Mouse (Mus musculus): Measurements from ENCODE around the gene Vps35l. TPM values are rescaled to one million over a fixed set of nuclear protein-coding genes. Genes with fewer than 3 reads are reported as not detected.

Gene Vps35l
- total RNA-seq, 4 experiments from 2014 or later: 17.0 to 19.5 (median 18.3) TPM

DNA sequence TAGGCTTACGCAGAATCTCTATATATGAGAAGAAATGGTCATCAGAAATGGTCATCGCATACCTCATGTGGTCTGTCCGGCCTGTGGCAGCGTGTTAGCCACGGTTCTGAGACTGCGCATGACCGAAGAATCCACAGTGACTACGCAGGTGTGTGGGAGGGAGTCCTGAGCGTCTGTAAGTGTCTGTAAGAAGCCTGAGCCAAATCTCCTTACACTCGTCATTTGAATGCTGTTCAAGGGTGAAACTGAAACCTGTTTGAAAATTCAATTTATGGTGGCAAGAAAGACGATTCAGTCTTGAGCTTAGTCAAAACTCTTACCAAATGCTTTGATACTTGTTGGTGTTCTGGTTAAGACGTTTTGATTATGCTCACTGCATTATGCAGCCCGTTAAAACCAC lies 6.8 kb upstream of the Vps35l start:
- DNase-seq (ENCODE audit: low spot score in 2 of 2): no peak

DNA sequence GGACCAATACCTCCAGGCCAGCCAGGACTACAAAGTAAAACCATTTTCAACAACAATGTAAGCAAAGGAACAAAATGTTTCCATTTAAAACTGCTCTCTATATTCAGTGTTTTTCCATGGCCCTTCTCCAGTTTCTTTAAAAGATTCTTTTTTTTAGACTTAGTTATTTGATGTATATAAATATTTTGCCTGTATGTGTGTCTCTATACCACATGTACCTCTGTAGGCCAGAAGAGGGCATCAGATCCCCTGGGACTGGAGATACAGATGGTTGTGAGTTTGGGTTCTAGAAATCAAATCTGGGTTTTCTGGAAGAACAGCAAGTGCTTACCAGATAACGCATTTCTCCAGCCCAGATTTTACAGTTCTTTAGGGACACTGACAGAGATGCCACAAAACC lies 1.3 kb upstream of the Vps35l start:
- DNase-seq (ENCODE audit: low spot score in 2 of 2): no peak

DNA sequence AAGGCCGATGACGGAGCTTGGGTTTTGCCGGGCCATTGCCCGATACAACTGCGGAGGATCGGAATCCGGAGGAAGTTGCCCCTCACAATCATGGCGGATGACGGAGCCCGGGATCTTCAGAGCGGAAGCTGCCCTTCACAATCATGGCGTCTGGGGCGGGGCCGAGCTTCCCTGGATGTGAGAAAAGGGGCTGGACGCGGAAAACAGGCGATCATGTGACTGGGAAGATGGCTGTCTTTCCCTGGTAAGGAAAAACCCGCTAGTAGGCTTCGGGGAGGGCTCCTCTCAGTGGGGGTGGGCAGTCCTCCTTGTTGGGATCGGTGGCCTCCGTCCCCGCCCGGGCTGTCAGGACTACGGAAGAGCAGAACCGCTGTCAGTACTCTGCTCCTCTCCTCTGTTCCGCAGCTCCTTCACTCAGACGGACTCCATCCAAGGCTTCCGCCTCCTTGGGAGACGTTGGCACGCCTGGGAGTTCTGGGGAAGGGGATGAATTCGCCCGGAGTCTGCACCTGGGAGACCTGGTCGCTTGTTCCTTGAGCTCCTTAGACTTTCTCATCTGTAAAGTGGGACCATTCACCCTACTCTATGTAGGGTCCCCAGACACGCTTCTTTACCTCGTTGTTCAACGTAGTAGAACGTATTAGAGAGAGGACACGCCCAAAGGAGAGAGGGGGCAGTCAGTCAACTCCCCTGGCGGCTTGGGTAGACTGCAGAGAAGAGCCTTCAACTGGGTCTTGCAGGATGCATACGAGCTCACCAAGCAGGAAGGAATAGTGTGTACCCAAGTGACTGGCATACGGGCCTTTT lies 709 bp downstream of the Vps35l start:
- peak; percentile 92 to 93 for DNase-seq (ENCODE audit: low spot score in 2 of 2)

DNA sequence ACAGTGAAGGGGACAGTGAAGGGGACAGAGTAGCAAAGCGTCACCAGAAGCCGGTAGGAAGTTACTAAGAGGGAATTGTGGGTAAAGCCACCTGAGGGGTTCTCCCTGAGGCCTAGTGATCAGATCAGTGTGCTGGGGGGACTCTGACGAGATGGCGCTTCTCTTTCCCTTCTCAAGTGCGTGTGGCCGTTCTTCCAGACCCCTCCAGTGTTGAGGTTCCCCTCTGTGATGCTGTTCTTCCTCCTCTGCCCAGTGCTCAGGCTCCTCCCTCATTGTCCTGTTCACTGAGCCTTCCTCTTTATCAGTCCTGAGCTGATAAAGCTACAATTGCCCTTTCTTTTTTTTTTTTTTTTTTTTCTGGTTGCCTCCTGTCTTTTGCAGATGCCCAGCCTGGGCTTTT lies 2.3 kb downstream of the Vps35l start:
- no peak for DNase-seq (ENCODE audit: low spot score in 2 of 2)

DNA sequence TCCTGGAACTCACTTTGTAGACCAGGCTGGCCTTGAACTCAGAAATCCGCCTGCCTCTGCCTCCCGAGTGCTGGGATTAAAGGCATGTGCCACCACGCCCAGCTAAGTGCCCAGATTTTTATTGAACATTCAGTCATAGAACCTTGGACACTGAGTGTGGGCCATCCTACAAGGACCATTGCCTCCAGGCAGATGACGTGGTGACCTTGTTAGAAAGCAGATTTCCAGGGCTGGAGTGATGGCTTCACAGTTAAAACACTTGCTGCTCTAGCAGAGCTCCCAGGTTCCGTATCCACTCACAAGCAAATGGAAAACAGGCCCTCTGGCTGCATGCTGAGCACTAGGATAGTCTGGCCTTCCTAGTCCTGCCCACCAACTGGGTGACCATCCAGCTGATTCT lies 4.7 kb downstream of the Vps35l start:
- DNase-seq (ENCODE audit: low spot score in 2 of 2): no peak

DNA sequence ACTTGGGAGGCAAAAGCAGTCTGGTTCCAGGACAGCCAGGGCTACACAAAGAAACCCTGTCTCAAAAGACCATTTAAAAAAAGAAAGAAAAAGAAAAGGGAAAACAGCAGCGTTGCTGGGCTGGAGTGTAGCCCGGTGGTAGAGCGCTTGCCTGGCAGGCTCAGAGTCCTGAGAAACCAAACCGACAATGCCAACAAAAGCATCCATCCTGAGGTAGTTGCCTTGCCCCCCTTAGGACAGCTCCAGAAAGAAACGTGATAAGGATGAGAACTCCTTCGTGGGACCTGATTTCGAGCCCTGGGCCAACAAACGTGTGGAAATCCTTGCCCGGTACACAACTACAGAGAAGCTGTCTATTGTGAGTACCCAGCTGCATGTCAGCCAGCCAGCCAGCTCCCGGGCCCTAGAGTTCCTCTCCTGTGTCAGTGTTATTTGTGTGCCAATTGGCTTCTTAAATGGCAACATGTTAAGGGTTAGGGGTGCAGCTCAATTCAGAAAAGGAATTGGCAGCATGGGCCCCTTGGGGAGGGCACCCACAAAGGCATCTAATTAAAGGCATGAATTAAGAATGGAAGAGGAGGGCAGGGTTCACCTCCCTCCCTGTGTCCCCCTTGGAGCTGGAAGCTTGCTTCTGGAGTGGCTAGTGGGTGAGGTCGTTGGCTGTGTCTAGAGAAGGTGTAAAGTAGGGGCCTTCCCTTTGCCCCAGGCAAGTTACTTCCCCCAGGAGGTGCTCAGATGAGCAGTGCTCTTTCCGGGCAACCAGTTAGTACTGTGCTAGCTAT lies 8.1 kb downstream of the Vps35l start:
- DNase-seq (ENCODE audit: low spot score in 2 of 2): no peak

DNA sequence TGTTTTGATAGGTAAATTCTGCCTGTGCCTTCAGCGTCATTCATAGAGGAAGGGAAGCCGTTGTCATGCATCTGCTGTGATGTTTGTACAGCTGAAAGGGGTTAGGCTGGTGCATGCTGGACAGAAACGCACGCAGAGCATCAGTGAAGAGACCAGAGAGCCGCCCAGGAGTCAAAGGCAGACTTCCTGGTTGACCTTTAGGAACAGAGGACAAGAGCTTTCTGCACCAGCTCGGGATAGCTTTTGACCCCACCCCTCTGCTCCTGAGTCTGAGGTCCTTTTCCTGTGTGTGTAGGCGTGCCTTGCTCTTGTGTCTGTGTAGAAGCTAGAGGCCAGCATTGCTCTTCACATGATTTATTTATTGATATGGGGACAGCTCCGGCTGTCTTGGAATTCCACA lies 9.7 kb downstream of the Vps35l start:
- DNase-seq (ENCODE audit: low spot score in 2 of 2): no peak

DNA sequence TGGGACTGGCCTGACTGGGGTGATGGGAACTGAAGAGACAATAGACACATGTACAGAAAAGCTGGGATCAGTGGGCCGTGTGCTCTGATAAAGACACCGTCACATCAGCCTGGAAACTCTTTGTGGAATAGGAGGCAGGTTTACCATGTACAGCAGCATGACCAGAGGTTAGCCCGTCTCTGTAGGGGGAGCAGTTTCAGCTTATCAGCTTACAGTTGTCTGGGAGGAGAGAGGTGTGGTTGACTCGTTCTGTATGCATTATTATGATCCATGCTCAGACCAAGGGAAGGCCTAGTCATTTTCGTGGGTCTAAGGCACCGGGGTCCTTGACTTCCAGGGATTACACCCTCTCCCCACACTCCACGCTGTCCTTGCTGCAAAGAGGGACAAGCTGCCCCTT lies 11.6 kb downstream of the Vps35l start:
- DNase-seq (ENCODE audit: low spot score in 2 of 2): no peak

DNA sequence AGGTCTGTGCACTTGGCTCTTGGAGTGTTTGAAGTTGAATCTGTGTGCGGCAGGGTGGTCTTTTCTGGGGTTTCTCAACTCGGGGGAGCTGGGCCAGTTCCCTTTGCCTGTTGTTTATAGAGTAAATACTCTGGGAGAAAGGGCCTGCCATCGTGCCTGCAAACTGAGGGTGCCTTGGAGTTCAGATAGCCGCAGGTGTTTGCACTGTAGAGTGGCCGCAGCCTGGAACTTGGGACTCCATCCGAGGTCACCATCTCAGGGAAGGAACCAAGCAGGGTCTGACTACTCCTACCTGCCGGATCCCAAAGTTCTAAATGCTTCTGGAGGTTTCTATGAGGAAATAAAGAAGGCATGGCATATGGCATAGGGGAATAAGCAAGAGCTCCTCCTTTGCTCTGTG lies 15.7 kb downstream of the Vps35l start:
- DNase-seq (ENCODE audit: low spot score in 2 of 2): no peak

DNA sequence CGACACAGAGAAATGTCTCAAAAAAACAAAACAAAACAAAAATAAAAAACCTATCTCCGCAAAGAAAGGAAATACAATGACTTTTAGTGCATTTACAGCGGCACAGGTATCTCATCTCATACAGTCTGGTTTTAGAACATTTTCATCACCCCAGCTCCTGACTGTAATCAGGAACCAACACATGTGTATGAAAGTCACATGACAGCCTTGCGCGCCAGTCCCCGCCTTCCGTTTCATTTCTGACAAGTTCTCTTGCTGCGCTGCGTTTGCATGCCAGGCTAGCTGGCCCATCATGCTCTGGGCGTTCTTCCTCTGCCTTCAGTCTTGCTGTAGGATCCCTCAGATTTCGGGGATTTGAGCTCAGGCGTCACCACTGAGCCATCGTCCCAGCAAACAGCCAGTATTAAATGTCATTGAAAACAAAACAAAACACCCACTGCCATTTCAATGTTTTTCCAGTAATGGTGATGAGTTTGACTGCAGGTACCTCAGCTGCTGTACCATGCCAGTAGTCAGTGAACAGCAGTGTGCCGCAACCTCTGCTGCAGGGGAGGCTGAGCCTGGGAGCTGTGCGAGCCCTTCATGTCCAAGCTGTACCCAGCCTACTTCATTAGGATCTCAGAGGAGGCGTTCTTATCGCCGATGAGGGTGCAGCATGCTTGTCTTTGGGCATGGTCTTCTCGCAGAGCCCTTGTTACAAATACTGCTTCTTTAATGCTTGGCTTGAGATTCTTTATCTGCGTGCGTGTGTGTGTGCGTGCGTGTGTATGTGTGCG lies 16.7 kb downstream of the Vps35l start:
- no peak for DNase-seq (ENCODE audit: low spot score in 2 of 2)

DNA sequence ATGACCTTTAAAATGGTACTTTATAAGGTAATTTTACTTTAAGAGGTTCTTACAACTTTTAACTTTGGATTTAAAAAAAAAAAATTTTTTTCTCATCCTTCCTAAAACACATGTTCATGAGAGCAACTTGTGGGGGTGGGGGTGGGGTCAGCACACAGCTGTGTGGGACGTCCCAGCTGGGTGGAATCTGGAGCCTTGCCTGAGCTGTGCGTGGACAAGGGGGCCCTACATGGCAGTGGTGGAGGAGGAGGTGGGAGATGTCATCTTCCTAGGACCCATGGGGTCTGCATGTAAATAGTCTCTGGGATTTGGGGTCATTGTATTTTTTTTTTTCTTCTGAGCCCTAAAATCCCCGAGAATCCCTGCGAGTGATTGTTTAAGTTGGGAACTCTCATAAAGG lies 18.3 kb downstream of the Vps35l start:
- DNase-seq (ENCODE audit: low spot score in 2 of 2): no peak

DNA sequence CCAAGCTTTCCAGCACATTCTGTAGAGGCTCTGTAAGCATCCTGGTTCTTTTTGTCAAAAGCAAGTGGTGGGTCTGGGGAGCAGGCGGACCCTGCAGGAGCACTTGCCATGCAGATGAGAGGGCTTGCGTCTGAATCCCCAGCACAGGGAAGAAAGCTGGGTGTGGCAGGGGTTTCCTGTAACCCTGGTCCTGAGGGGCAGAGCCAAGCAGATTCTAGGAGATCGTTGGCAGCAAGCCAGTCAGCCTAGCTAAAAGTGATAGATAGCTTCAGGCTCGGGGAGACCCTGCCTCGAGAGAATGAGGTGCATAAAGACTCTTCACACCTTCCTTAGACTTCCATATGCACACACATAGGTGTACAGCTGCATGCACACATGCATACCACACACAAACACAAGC lies 19.3 kb downstream of the Vps35l start:
- no peak for DNase-seq (ENCODE audit: low spot score in 2 of 2)

DNA sequence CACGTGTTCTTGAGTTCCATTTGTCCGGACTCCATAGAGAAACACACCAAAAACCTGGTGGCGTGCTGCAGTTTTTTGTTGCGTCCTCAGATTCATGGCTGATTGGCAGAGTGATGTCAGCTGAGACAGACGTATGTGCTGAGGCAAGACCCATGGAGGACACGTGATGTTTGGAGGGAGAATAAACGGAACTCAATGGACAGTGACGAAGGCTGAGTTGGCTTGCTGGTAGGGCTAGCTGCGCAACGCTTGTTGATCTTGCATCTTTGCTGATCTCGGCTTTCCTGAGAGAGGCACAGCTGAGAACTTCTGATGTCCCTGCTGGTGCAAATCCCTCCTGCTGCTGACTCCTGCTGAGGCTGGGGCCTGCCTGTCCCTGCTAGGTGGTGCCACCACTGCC lies 23.9 kb downstream of the Vps35l start:
- no peak for DNase-seq (ENCODE audit: low spot score in 2 of 2)

DNA sequence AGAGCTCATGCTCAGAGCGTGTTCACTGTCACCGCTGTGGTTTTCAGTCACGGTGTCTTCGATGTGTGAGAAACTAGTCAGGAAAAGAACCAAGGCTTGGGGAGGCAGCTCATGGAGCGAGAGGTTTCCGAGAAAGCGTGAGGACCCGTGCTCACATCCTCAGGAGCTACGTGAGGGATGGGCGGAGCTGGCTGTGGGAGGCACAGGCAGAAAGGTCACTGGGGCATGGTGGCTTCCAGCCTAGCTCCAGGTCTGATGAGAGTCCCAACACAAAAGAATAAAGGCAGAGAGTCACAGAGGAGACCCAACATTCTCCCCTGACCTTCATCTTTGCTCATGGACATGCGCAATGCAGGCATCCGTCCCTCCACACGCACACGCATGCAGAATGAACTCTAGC lies 24.7 kb downstream of the Vps35l start:
- no peak for DNase-seq (ENCODE audit: low spot score in 2 of 2)

DNA sequence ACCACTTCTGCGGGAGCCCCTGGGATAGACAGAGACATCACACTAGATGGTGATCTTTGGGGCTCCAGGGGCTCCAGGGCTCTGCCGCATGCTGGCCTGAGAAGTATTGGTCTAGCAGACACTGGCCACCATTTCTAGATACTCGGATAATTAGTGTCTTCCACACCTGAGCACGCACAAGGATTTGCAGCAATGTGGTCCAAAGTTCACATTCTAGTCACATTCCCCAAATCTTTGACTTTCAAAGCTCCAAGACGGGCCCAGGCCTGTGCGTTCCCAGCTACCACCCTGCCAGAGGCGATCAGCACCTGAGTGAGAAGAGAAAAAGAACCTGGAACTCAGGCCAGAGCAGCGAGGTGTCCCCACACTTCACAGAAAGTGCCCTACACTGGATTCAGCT lies 25.6 kb downstream of the Vps35l start:
- DNase-seq (ENCODE audit: low spot score in 2 of 2): no peak

DNA sequence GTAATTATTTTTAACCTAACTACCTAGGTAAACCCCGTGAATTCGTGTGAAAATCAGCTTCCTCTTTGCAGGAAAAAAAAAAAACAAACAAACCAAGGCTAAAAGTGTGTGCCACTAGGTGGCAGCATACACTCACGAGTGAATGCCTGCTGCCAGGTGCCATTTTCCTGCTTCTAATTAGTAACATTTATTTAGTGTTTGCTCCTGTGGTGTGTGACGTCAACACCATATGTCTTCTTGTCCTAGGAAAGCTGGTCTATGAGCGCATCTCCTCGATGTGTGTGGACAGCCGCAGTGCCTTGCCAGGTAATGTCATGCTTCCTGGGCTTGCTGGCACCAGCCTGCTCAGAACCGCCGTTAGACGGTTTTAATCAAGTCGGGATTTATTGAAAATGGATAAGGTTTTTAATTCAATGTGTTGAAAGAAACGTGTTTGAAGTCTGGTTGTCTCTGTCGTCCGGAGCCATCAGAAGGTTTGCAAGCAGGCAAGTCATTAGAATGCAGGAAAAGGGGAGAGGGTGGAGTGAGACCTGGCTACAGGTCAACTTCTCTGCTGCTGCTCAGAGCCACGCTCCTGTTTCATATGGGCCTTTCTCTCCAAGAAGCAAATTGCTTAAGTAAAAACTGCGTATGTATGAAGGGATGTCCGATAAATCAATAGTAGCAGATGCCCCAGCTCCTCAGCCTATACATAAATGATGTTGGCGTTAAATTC lies 26.2 kb downstream of the Vps35l start:
- DNase-seq (ENCODE audit: low spot score in 2 of 2): peak; percentile 14 to 24

DNA sequence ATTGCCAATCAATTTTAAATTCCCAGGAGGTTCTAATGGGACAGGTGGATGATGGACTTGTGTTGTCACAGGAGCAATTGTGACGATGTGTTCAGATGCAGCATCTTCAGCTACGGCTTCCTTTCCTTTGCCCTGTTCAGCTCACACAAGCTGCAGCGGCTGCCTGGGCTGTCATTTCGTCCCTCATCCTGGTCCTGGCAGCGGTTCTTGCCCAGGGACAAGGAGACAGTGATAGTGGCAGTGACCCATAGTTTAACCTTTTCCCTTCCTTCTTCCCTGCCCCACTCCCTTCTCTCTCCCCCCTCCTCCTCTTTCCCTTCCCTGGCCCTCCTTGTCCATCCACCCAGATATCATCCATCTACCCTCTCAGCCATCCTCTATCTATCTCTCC lies 26.8 kb downstream of the Vps35l start:
- no peak for DNase-seq (ENCODE audit: low spot score in 2 of 2)

DNA sequence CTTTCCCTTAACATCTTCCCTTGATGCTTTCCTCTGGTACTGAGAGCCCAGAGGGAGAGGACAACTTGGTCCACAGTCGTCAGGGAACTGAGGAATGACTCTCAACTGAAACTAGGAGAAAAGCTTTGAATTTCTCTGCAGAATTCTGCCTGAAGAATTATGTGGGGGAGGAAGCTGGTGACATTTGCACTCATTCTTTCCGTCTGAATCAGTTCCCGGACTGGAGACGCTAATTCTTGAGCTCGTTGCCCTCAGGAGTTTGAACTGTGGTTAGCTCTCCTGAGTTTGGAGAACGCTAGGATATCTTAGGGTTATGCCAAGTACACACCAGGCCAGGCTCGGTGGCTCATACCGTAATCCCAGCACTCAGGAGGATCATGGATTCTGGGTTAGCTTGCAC lies 29.2 kb downstream of the Vps35l start:
- no peak for DNase-seq (ENCODE audit: low spot score in 2 of 2)

DNA sequence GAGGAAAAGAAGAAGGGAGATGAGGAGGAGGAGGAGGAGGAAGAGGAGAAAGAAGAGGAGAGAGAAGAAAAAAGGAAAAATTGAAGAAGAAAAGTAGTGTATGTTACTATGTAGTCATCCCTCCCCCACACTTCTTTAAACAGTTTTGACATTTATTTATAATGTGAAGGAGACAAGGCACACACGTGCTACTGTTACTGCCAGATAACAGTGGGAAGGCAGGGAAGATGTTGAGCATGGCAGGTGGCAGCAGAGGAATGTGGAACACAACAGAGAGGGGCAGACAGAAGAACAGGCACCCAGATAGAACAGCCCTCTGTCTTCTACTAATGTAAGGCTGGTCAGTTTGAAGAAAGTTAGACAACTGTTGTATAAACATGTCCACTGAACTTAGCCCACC lies 29.6 kb downstream of the Vps35l start:
- no peak for DNase-seq (ENCODE audit: low spot score in 2 of 2)

DNA sequence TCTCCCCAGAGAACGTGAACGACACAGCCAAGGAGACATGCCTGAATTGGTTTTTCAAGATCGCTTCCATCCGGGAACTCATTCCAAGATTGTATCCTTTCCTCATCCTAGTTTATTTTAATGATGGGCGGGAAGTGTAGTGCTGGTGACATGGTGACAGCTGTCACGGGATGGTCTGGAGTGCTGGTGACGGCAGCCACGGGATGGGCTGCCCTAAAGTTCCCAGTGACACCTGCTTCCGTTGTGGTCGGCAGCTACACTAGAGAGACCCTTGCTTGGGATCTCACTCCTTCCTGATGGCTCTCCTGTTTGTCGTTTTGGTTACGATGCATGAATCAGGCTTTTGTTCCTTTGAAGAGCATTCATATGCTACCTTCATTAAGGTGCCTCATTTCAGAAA lies 33.0 kb downstream of the Vps35l start:
- DNase-seq (ENCODE audit: low spot score in 2 of 2): no peak

DNA sequence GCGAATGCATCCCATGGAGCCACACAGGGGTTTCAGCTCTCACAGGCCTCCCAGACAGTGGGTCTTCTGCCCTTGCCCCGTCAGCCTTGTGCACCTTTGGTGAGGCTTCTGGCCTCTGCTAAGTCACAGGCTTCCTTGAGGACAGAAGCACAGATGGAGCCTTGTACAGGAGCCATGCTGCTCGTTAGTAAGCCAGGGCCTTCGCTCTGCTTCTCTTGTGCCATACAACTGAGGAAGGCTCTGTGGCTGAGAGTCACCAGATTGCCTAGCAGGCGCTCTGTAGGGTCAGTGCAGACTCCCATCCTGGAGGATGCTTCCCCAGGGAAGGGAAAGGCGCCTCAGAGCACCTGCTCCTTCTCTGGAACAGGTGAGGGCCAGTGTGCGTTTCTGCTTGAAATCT lies 36.0 kb downstream of the Vps35l start:
- DNase-seq (ENCODE audit: low spot score in 2 of 2): no peak

DNA sequence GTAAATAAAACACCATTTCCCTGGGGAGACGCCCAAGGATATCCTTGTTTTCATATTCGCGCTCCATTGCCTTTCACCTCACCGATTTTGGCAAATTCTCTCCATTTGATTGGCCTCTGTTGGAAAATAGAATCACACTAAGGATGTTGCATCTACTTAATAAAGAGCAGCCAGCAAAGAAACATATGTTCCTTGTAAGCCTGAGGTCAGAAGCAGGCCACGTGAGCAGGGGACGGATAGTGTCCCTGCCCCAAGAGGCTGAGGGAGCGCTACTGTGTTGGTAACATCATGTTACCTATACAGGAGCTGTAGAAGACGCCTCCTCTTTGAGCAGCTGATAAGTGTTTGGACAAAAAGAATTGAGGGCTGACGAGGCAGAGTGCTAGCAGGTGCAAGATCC lies 36.5 kb downstream of the Vps35l start:
- no peak for DNase-seq (ENCODE audit: low spot score in 2 of 2)

All from gastrocnemius, adult 8-10 months (tissue).